Mouse (Mus musculus) cortical plate, adult 2 months (tissue): ENCODE data around the gene Kdelr1.

Experiments
- CTCF ChIP-seq: fragments of 200-500 bp; IDR thresholded peaks from 2 replicates; pipeline ENCODE4 v1.5.1; 2011; ENCODE audit warnings: mild to moderate bottlenecking, control low read depth, low read length; ENCODE audit not compliant: insufficient read depth; ENCODE audit errors: extremely low read depth
- POLR2A ChIP-seq: fragments of 200-500 bp; IDR thresholded peaks from 2 replicates; pipeline ENCODE4 v1.6.1; 2011; ENCODE audit warnings: mild to moderate bottlenecking, low read length, control low read depth; ENCODE audit not compliant: insufficient read depth; ENCODE audit errors: extremely low read depth

DNA sequence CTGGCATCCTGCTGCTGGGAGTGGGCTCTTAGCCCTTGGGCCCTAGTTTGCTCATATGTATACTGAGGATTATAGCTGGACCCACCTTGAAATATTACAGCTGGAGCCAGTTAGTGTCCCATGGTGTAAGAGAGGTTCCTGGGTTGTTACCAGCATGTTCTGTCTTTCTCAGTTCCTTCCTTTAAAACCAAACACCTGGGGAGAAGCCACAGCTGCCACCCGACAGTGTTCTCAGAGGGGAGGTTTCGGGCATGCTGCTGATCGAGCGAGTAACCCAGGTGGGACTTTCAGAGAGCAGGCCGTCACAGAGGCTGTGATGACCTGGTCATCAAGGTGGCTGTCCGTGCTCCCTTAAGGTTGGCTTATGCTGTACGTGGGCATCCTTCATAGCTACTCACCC, 4.3 kb downstream of the Kdelr1 start:
- TF ChIP-seq CTCF: no peak
- TF ChIP-seq POLR2A: no peak
